Mouse (Mus musculus) erythroblast, embryonic 14.5 days (primary cell): ENCODE measurements around the gene Rpl26.

Source experiments
- GATA1 ChIP-seq: IDR thresholded peaks from 2 replicates; pipeline ENCODE4 v1.6.1; 2012; ENCODE audit warnings: low read length, inconsistent platforms, mixed read lengths
- TAL1 ChIP-seq: IDR thresholded peaks from 3 replicates; pipeline ENCODE4 v1.6.1; 2012; ENCODE audit warnings: low read length, inconsistent platforms, mixed read lengths

DNA sequence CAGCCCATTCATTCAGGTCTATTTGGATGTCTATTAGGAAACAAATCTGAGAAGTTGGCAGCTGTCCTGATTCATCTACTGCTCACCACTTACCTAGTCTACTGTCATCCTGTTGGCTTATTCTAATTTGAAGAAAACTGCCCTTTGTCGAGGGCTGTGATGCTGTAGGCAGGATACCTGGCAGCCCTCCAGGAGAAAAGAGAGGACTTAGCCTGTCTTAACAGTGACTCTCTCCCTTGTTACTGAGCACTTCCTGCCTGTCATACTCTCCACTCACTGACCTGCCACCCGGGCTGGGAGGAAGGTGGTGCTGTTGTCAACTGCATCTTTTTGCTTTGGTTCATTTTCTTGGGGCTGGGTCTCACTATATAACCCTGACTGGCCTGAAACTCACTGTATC lies 10.8 kb upstream of the Rpl26 start:
- TF ChIP-seq TAL1 (no peak), GATA1 (no peak)
